Mouse (Mus musculus) heart, embryonic 10.5 days (tissue): Measurements from ENCODE around the gene Adprhl1. TPM values are rescaled to one million over a fixed set of nuclear protein-coding genes. Genes with fewer than 3 reads are reported as not detected.
A peak's percentile ranks its signal among the peaks of the same experiment; 100 is the strongest.

Experiments
- DNase-seq: peaks from one replicate; pipeline ENCODE4 v3.0.0-alpha.2; 2017; ENCODE audit warnings: low spot score
- H3K27ac ChIP-seq: fragments of 300-500 bp; sonication (generic); 2 replicates; pipeline ENCODE4 v1.5.1; 2016; ENCODE audit warnings: mild to moderate bottlenecking
- H3K27me3 ChIP-seq: fragments of 300-500 bp; sonication (generic); 2 replicates; pipeline ENCODE4 v1.6.1; 2016; ENCODE audit warnings: mild to moderate bottlenecking; ENCODE audit not compliant: poor library complexity, insufficient read depth, severe bottlenecking
- H3K36me3 ChIP-seq: fragments of 300-500 bp; sonication (generic); 2 replicates; pipeline ENCODE4 v1.6.1; 2016; ENCODE audit warnings: mild to moderate bottlenecking, moderate library complexity
- H3K4me1 ChIP-seq: fragments of 300-500 bp; sonication (generic); 2 replicates; pipeline ENCODE4 v1.6.1; 2016; ENCODE audit warnings: mild to moderate bottlenecking
- H3K4me3 ChIP-seq: fragments of 300-500 bp; sonication (generic); 2 replicates; pipeline ENCODE4 v1.5.1; 2016; ENCODE audit warnings: mild to moderate bottlenecking, moderate library complexity
- H3K9me3 ChIP-seq: fragments of 300-500 bp; sonication (generic); 2 replicates; pipeline ENCODE4 v1.6.1; 2016; ENCODE audit warnings: mild to moderate bottlenecking, moderate library complexity
- WGBS: fragments of 180-500 bp; shearing (Covaris S2); methylation state at CpG from one replicate; pipeline ENCODE4 v1.1.7; 2016; 5-methylcytosine and 5-hydroxymethylcytosine counted together
- polyA plus RNA-seq: library from polyadenylated mRNA; unstranded; fragments of >200 nt; fragmentation: Nextera tagmentation; extraction: Ambion mirVana; gene quantifications from 2 replicates; pipeline ENCODE4 v1.2.1, GENCODE M21; 2016

The Adprhl1 gene
- polyA plus RNA-seq, 1 experiment from 2014 or later = 49.3 TPM

GRCm38 (mm10) chr8:13263376-13263775, 9.4 kb upstream of the Adprhl1 start:
- H3K36me3 ChIP-seq = peaks cover 40% of the 10 kb centered on the region
- DNase-seq = no peak

GRCm38 (mm10) chr8:13253413-13253812, 549 bp downstream of the Adprhl1 start:
- Histone ChIP-seq H3K9me3 (no peaks in the 10 kb centered on the region), H3K27ac (peak overlapping the region; percentile 92), H3K27me3 (no peaks in the 10 kb centered on the region), H3K4me3 (peak overlapping the region; percentile 56), H3K36me3 (peaks cover 40% of the 10 kb centered on the region), H3K4me1 (peaks cover 28% of the 10 kb centered on the region)
- no peak for DNase-seq
- 58% methylated on average over 5 of the region's 5 CpGs for WGBS

More at GRCm38 (mm10) chr8:13263376-13263775, 9.4 kb upstream of the Adprhl1 start:
- no peaks in the 10 kb centered on the region for H3K27me3 ChIP-seq
- WGBS = 71% methylated on average over 3 of the region's 3 CpGs
- no peak overlapping the region for H3K27ac ChIP-seq
- H3K4me3 ChIP-seq = no peak overlapping the region
- no peaks in the 10 kb centered on the region for H3K9me3 ChIP-seq
- no peaks in the 10 kb centered on the region for H3K4me1 ChIP-seq

GRCm38 (mm10) chr8:13252837-13253236, 1.1 kb downstream of the Adprhl1 start:
- no peaks in the 10 kb centered on the region for H3K9me3 ChIP-seq
- H3K36me3 ChIP-seq = peaks cover 41% of the 10 kb centered on the region
- H3K4me1 ChIP-seq = peaks cover 28% of the 10 kb centered on the region
- peak overlapping the region; percentile 92 for H3K27ac ChIP-seq
- DNase-seq = peak; percentile 91
- H3K4me3 ChIP-seq = peak overlapping the region; percentile 56
- 52% methylated on average over 13 of the region's 13 CpGs for WGBS
- H3K27me3 ChIP-seq = no peaks in the 10 kb centered on the region

GRCm38 (mm10) chr8:13244343-13244880, 9.6 kb downstream of the Adprhl1 start:
- Histone ChIP-seq H3K9me3 (no peaks in the 10 kb centered on the region), H3K4me1 (peaks cover 47% of the 10 kb centered on the region), H3K27ac (peak overlapping the region; percentile 81), H3K36me3 (peaks cover 73% of the 10 kb centered on the region), H3K27me3 (0 out of 2 replicates have a peak, but pooled peaks cover 6% of the 10 kb centered on the region), H3K4me3 (no peak overlapping the region)
- 75% methylated on average over 11 of the region's 11 CpGs for WGBS
- DNase-seq = no peak

- Histone ChIP-seq H3K36me3 (peaks cover 72% of the 10 kb centered on the region), H3K4me3 (no peak overlapping the region), H3K27me3 (0 out of 2 replicates have a peak, but pooled peaks cover 6% of the 10 kb centered on the region), H3K27ac (peak overlapping the region; percentile 81), H3K4me1 (peaks cover 47% of the 10 kb centered on the region), H3K9me3 (no peaks in the 10 kb centered on the region)
- DNase-seq = no peak
- 51% methylated on average over 10 of the region's 10 CpGs for WGBS
Observed at GRCm38 (mm10) chr8:13242985-13243870, 10.7 kb downstream of the Adprhl1 start.

- WGBS = 82% methylated on average over 7 of the region's 7 CpGs
- Histone ChIP-seq H3K36me3 (peaks cover 61% of the 10 kb centered on the region), H3K27me3 (0 out of 2 replicates have a peak, but pooled peaks cover 6% of the 10 kb centered on the region)
Observed at GRCm38 (mm10) chr8:13240691-13241090, 13.3 kb downstream of the Adprhl1 start.

GRCm38 (mm10) chr8:13240055-13240454, 13.9 kb downstream of the Adprhl1 start:
- no peak overlapping the region for H3K4me3 ChIP-seq
- peaks cover 61% of the 10 kb centered on the region for H3K36me3 ChIP-seq
- H3K4me1 ChIP-seq = peaks cover 42% of the 10 kb centered on the region

More at GRCm38 (mm10) chr8:13240691-13241090, 13.3 kb downstream of the Adprhl1 start:
- peaks cover 47% of the 10 kb centered on the region for H3K4me1 ChIP-seq
- no peak overlapping the region for H3K4me3 ChIP-seq
- no peak for DNase-seq
- no peaks in the 10 kb centered on the region for H3K9me3 ChIP-seq
- 0 out of 2 replicates have a peak overlapping the region, but pooled peaks have one; percentile 50 for H3K27ac ChIP-seq

GRCm38 (mm10) chr8:13234803-13235202, 19.2 kb downstream of the Adprhl1 start:
- H3K4me1 ChIP-seq = peaks cover 17% of the 10 kb centered on the region
- peaks cover 43% of the 10 kb centered on the region for H3K36me3 ChIP-seq
- DNase-seq = no peak
- H3K4me3 ChIP-seq = no peak overlapping the region
- H3K9me3 ChIP-seq = no peaks in the 10 kb centered on the region
- 85% methylated on average over 13 of the region's 13 CpGs for WGBS
- H3K27me3 ChIP-seq = 0 out of 2 replicates have a peak, but pooled peaks cover 11% of the 10 kb centered on the region
- H3K27ac ChIP-seq = no peak overlapping the region

More at GRCm38 (mm10) chr8:13240055-13240454, 13.9 kb downstream of the Adprhl1 start:
- DNase-seq = no peak
- 86% methylated on average over 9 of the region's 9 CpGs for WGBS
- Histone ChIP-seq H3K27ac (no peak overlapping the region), H3K27me3 (0 out of 2 replicates have a peak, but pooled peaks cover 6% of the 10 kb centered on the region), H3K9me3 (no peaks in the 10 kb centered on the region)

GRCm38 (mm10) chr8:13230471-13230870, 23.5 kb downstream of the Adprhl1 start:
- Histone ChIP-seq H3K4me1 (peaks cover 56% of the 10 kb centered on the region), H3K9me3 (no peaks in the 10 kb centered on the region), H3K36me3 (peaks cover 19% of the 10 kb centered on the region), H3K27me3 (0 out of 2 replicates have a peak, but pooled peaks cover 10% of the 10 kb centered on the region), H3K4me3 (no peak overlapping the region), H3K27ac (peak overlapping the region; percentile 69; the same call in 1 of the 2 replicates)
- WGBS = 55% methylated on average over 4 of the region's 4 CpGs
- no peak for DNase-seq

- Histone ChIP-seq H3K4me3 (no peak overlapping the region), H3K27me3 (0 out of 2 replicates have a peak, but pooled peaks cover 13% of the 10 kb centered on the region), H3K4me1 (peaks cover 56% of the 10 kb centered on the region), H3K36me3 (peaks cover 19% of the 10 kb centered on the region), H3K27ac (peak overlapping the region; percentile 69), H3K9me3 (no peaks in the 10 kb centered on the region)
- WGBS = 55% methylated on average over 12 of the region's 12 CpGs
- DNase-seq = no peak
Observed at GRCm38 (mm10) chr8:13229802-13230201, 24.2 kb downstream of the Adprhl1 start.

- Histone ChIP-seq H3K27ac (peak overlapping the region; percentile 69), H3K9me3 (no peaks in the 10 kb centered on the region), H3K36me3 (peaks cover 17% of the 10 kb centered on the region), H3K4me3 (no peak overlapping the region), H3K4me1 (peaks cover 56% of the 10 kb centered on the region), H3K27me3 (0 out of 2 replicates have a peak, but pooled peaks cover 14% of the 10 kb centered on the region)
- no peak for DNase-seq
- WGBS = 39% methylated on average over 9 of the region's 9 CpGs
Observed at GRCm38 (mm10) chr8:13228923-13229610, 24.9 kb downstream of the Adprhl1 start.

- no peaks in the 10 kb centered on the region for H3K9me3 ChIP-seq
- WGBS = 59% methylated on average over 3 of the region's 3 CpGs
- H3K27ac ChIP-seq = no peak overlapping the region
- peaks cover 30% of the 10 kb centered on the region for H3K36me3 ChIP-seq
- H3K27me3 ChIP-seq = 0 out of 2 replicates have a peak, but pooled peaks cover 10% of the 10 kb centered on the region
- no peak overlapping the region for H3K4me3 ChIP-seq
- peaks cover 56% of the 10 kb centered on the region for H3K4me1 ChIP-seq
- DNase-seq = no peak
Observed at GRCm38 (mm10) chr8:13227184-13227583, 26.8 kb downstream of the Adprhl1 start.
